Mouse (Mus musculus) kidney, adult 11 months (tissue): Measurements from ENCODE around the gene Tecta.

Experiments used
- DNase-seq: peaks from one replicate; pipeline ENCODE4 v3.0.0; 2022

Tecta gene

DNA sequence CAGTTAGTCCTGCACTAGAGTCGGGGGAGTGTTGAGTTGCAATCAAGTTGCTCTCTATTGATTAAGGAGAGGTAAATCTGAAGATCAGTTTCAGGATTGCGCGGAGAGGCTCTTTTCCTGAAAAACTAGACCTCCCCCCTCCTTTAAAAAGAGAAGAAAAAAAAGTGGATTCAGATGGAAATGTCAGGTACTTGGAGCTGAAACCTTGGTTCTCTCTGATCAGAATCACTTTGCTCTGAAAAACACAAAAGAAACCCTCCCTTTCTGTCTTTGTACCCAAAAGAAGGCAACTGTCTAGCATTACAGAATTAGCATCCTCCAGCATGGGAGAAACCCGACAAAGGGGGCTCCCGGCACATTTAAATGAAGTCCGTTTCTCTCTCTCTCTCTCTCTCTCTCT, at the start of gene Tecta:
TSS of gene Tecta (minus strand) at position 101 of the 400 bp plus-strand sequence.
- no peak for DNase-seq

DNA sequence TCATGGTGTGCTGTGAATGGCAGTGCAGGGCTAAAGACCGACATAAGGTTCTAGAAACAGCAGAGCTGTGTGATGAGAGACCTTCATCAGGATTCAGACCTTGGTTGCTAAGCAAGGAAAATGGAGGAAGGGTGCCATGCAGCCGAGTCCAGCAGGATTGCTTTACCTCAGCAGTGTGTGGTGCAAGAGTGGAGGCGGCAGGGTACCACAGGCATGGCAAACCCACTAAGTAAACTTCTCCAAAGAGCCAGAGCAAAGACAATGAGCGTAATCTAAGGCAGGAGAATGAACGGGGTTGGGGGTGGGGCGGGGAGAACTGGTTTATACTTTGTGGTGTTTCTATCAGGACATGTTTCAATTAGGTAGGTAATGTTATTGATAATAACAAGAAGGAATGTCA, 49.3 kb upstream of the Tecta start:
- DNase-seq, result no peak

DNA sequence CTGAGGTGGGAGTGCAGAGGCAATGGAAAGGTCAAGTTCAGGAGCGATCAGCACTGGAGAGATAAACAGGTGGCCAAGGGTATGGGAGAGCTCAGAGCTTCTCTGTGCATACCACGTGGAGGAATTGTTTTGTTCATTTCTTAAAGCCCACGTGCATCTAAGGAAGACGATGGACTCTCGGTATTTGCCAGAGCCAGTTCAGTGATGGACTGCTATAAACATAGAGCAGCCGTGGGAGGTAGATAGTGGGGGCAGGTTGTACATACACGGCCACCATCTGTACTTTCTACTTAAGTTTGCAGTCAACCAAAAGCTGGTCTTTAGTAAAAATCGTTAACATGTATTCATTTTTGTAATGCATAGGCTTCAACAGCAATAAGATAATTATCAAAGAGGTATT, 42.4 kb upstream of the Tecta start:
- no peak for DNase-seq

DNA sequence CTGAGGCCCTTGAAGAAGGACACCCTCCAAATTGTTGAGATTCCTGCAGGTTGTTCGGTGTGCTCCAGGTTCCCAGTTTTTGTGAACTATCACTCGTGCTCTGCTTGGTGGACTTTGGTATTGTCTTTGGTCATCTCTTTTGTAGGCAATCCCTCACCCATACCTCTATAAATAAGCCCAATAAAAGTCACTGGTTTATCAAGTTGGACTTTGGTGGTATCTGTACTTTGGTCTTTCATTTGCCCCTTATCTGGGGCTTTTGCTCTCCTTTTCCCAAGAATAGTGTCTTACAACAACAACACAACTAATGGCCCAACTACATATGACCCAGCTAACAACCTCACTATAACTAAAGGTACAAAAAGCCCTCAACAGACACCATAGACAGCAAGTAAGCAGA, 41.5 kb upstream of the Tecta start:
- no peak for DNase-seq

DNA sequence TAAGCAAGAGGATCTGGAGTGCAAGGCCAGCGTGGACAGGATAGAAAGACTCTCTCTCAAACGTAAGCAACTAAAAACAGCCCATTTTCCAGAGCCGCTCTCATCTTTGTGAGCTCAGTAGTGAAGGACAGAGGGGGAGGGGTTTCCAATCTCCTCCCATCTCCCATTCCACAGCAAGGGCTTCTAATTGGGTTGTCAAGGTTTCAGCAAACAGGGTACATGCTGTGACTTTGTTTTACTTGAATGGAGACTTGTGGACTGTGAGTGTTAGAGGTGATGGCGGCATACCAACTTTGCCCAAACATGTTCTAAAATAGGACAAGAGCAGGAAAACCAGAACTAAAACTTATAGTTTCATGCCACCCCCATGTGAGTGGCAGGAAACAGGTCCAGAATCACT, 39.7 kb upstream of the Tecta start:
- no peak for DNase-seq

DNA sequence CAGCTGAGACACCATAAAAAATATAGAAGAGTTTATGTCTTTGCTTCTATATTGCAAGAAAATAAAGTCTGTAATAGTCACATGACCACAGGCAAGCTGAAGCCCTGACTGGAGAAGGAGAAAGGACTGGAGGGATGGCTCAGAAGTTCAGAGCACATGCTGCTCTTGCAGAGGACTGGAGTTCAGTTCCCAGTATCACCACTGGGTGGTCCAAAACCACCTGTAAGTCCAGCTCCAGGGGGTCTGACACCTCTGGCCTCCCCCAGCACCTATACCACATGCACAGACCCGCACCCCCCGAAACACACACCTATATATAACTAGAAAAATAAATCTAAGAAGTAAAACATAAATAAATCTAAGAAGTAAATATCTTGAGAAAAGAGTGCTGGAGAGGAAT, 32.4 kb upstream of the Tecta start:
- no peak for DNase-seq

DNA sequence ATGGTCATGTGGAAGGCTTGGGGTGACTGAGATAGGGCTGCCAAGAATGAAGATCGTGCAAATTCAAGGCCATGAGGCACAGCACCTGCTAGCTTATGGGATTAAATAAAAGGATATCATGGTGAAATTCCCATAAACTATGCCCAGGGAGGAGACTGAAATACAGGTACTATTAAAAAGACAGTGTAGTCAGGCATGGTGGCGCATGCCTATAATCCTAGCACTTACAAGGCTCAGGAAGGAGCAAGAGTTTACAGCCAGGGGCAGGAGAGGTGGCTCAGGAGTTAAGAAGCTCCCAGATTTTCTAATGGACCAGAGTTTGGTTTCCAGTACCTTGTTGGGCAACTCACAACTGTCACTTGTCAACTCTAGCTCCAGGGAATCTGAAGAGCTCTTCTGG, 31.9 kb upstream of the Tecta start:
- no peak for DNase-seq

DNA sequence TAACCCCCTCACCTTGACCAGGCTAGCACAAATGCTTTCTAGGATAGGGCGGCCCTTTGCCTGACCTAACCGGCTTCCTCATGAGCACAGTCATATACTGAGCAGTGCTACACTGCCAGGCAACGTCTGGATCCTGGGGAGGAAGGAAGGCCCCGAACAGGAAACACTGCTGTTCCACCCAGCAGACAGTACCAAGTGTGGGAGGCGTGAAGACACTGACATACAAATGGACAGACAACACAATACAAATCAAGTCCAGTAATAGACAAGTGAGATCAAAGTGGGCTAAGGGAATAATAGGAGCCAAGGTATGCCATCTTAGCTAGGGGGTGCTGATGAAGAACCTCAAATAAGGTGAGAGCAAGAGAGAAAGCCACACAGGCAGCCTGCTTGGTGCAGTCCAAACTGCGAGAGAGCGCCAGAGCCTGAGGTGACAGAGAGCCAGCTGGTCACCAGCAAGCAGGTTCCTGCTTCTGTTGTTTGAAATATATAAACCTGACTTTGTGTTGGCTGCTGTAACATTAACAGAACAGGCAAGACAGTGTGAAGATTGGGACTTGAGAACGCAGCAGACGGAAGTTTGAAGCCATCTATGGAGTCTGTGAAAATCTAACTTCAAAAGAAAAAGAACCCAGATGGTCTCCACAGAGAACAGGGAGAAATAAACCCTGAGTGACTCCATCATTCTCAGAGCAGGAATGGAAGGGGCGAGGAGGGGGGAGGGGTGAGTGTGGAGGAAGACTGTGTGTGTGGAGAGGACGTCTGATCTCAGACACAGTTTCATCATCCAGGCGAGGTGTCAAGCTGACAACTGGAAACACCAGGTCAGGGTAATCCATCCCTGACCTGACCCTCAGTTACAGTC, 28.6 kb upstream of the Tecta start:
- DNase-seq, result peak; percentile 13

DNA sequence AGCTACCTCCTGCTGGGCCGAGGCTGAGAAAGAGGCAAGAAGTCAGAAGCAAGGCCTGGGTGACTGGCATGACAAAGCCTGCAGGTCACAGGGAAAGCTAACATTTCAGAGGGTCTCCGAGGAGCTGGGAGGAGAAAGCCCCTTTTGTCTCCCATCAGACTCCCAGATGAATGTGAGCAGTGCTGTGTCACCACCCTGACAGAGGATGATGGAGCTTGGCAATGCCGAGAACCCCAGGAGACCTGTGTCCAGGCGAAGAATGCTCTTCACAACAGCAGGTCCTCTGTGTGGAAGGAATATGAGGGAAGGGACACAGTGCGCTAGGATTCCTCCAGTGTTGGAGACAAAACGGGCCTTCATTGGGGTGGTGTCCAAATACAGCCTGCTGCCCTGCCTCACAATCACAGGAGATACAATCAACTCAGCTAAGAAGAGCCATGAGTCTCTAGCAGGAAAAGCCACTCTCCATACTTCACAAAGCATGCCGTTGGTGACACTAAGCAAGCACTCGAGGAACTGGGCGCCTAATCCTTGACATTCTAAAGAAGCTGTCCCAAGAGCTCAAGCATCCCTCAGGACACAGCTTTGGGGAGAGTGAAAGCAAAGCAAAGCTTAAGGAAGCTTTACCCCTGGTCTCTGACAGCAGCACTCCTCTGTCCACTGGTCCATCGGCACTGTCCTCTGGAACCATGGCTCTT, 27.1 kb upstream of the Tecta start:
- no peak for DNase-seq

DNA sequence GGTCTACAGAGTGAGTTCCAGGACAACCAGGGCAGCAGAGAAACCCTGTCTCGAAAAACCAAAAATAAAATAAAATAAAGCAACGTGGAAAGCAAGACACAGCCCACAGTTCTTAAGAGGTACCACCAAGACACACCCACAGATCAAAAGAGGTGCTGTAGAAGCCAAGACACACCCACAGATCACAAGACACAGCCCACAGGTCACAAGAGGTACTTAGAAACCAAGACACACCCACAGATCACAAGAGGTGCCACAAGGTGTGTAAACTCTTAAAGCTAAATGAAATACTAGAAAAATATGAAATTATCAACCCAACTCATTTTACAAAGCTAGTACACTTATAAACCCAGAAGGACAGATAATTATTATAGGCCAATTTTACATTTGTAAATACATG, 23.9 kb upstream of the Tecta start:
- no peak for DNase-seq

DNA sequence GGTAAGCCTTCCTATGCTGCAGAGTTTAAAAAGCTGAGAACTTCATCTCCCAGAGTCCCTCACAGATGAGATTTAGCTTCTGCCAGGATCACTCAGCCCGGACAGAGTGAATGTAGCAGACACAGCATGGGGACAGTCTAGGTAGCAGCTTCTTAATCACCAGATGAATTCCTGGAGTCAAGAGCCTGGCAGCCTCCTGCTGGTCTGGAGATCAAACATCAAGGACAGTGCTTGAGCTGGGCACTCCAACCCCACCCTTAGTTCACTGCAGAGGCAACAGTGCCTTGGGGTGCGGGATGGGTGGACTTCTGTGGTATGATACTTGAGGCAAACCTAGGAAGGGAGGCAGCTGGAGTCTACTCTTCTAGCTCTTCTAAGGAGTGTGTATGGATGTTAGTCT, 20.0 kb upstream of the Tecta start:
- no peak for DNase-seq

DNA sequence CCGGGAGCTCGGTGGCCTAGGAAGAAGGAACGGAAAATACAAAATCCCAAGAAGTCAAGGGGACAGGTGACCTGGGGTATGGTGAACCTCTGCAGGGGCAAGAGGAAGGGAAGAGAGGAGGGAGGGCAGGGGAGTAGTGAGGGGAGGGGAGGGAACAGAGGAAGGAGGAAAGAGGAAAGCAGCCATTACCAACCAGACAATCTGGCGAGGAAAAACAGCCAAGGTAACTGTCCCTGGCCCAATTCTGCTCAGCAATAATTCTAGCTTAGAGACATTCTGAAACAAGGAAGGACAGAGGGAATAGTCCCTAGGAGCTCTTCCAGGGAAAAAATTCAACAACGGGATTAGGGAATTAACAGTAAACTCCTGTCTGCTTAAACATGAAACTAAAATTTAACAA, 19.1 kb upstream of the Tecta start:
- no peak for DNase-seq

DNA sequence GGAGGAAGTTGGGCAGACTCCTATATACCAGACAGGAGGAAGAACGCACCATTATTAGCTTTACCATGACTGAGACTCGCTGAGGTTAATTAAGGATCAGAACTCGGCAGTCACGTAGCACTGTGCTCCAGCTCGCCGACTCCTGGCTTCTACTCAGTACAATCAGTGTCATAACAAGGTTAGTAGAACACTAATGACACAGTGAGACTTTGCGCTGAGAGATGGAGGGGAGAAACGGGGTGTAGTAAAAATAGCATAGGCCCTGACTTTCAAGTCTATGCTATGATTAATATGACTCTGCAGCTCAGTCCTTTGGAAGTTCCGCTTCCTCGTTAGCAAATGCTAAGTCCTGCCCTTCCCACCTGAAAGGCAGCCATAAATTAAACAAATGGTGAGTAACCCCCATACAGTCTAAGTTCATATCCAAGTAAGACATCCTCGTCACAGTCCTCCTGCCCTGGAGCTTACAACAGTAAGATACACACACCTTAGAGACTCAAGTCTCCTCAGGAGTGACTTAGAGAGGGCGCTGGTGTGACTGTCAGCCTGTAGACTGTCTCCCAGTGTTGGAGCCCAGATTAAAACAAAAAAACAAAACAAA, 17.7 kb upstream of the Tecta start:
- DNase-seq, result no peak

DNA sequence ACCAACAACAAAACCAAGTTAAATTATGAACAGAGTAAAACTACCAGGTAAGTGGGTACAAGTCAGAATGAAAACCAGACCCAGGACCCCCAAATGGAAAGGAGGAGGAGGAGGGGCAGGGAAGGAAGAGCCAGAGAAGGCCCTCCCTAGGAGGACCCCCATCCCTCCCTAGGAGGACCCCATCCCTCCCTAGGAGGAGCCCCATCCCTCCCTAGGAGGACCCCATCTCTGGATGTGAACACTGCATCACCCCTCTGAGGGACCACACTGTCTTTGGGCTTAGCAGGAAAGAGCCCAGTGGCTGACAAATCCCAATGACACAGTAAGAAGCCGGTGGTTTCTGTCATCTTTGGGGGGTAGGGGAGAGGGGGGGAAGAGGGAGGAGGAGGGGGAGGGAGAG, 15.5 kb upstream of the Tecta start:
- no peak for DNase-seq

DNA sequence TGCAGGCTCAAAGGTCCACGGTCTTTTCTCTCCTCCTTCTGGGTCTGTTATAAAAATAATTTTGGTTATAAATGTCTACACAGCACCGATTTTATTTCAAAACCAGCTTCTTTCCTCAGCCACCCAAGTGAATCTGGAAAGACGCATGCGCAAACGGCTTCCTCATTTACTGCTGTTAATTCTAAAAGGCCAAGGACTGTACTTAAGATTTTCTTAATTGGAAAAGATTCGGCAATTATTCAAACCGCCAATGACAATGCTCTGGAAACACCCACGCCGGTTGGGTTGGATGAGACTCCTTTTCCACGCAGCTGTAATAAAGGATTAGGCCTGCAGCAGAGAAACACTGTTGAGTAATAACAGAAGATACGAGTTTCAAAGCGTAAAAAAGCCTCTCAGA, 13.6 kb upstream of the Tecta start:
- no peak for DNase-seq

DNA sequence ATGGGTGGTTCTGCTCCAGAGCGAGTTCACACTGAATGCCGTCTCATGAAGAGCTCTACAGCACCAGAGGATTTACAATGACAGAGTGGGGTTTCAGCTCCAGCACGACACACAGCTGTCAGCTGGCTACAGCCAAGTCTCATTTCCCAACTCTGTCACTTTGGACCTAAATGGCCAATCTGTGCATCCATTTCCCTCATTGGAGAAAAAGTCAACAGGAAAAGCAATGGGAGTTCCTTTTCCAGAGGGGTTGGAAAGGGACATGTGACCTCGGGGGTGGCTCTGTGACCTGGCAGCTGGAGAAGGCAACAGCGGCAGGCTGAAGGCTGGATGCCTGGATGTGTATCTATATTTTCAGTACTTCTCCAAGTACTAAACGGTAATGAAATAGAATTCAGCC, 11.6 kb upstream of the Tecta start:
- DNase-seq, result no peak

DNA sequence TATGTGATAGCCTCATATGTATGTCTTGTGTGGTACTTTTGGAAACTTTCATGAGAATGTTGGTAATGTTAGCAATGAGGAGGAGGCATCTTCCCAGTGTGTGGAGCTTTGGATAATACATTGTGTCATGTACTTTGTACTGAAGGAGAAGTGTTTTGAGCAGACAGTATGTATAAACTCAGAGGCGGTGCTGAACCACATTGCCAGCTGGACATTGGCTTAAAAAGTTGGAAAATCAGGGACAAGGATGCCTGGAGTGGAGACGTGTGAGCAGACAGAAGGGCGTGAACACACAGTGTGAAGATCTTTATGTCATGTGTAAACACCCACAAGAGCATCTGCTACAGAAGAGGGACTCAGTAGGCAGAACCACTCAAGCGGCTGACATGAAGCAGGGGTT, 6.0 kb upstream of the Tecta start:
- no peak for DNase-seq

DNA sequence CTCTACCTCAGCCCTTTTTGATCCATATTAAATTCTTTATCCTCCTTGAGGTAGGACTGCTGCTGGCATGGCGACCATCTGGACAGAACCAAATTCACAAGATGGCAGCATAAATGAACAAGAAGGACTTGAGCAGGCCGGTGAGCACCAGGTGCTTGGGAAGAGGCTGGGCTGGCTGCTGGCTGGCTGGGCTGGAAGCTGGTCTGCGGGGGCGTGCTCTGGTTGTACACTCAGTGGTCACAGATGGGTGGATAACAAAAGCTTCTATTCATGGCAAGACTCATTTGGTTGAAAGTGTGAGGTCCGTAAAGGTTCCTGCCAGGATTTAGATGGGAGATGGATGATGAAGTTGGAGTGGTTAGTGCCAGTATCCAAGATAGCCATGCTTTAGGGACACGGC, 1.8 kb upstream of the Tecta start:
- DNase-seq, result no peak

DNA sequence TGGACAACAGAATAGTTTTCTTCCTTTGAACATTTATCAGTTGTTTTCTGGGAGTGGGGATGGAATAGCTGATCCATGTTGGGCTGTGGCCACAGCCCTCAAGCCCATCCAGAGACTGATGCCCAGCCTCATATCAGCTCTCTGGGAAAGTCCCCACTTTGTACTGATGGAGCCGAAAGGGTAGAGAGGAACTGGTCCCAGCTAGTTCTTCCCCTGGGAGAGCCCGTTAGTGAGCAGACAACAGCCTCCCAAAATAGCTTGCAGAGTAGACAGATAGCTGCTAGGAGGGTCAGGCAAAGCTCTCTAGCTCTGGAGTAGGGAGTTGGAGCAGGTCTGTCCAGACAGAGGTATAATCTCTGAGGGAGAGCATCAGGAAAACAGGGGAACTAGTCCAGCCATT, 3.6 kb downstream of the Tecta start:
- DNase-seq, result no peak

DNA sequence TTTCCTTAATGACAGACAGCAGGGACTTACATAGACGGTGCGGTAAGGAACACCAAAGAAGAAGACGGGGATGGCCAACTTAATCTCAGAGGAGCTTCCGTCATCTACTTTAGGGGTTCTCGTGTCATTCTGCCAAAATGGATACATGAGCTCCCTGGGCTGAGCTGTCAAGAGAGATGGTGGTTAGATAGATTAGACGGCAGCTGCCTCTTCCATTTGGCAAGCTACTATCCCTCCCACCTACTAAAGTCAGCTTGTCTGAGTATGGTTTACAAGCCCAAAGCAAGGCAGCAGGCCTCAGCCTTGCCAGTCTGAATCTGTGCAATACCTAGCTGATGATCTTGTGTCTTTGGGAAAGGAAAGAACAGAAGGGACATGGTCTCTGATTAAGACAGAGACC, 4.8 kb downstream of the Tecta start:
- no peak for DNase-seq

DNA sequence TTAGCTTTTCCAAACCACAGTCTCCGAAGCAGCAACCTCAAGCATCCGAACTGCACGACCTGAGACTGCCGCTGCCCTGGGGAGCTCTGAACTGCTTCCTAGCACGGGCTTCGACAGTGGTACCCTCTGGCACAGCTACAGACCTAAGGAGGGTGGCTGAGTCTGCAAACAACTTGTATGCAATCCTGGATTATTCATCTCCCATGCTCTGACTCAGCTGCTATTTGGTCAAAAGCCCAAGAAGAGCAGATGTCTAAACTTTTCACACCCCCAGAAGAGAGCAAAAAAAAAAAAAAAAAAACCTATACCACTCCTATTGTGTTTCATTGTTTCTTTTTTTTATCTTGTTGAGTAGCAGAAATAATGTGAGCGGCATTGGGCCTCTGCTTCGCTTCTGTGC, 5.4 kb downstream of the Tecta start:
- no peak for DNase-seq

DNA sequence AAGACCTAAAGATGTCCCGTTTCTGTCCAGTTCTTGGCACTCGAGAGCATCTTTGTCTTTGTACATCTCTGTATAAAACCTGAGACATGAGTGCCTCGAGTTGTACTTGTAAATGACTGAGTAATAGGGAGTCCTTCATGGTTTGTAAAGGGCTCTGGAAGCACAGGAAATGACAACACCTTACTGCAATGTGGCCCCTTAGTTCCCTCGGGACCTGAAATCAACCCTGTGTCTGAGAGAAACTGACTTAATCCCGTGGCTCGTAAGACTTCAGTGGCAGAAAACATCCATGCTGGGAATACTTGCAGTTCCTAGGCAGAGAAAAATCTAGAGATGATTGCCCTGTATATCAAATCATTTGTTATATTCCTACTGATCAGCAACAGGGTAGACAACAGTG, 6.8 kb downstream of the Tecta start:
- no peak for DNase-seq

DNA sequence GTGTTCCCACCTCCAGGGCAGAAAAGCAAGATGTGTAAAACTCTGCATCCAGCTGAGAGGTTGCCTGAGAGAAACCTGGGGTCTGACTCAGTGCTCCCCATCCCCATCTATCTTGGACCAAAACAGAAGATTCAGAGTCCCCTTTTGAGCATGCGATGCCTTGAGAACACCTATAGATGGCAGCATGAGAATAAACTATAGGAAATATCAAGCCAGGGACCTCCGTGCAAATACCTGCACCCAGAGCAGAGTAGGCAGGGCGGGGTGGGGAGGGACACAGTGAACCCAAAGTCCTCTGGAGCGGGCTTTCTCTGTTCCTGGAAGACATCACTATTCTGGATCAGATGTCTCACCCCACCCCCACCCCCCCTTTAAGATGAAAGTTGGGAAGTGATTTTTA, 11.2 kb downstream of the Tecta start:
- DNase-seq, result no peak

DNA sequence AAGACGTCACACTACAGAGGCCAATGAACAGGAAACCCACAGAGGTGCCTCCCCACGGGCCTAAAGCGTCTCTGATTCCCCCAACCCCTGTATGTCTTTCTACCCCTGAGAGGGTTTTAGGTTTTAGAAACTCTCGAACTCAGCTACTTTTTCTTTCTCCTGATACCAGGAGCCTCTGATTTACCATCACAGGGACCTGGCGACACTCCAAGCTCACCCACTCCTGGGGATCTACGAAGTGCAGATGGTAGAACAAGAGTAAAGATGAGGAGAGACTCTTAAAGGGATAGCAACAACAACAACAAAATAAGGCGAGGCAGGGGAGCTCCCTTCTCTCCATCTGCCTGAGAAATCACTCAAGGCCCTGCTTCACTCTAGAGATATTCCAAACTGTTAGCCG, 12.7 kb downstream of the Tecta start:
- no peak for DNase-seq
